26 mouse cellular contexts compared by ENCODE assay signal in the genomic region with DNA sequence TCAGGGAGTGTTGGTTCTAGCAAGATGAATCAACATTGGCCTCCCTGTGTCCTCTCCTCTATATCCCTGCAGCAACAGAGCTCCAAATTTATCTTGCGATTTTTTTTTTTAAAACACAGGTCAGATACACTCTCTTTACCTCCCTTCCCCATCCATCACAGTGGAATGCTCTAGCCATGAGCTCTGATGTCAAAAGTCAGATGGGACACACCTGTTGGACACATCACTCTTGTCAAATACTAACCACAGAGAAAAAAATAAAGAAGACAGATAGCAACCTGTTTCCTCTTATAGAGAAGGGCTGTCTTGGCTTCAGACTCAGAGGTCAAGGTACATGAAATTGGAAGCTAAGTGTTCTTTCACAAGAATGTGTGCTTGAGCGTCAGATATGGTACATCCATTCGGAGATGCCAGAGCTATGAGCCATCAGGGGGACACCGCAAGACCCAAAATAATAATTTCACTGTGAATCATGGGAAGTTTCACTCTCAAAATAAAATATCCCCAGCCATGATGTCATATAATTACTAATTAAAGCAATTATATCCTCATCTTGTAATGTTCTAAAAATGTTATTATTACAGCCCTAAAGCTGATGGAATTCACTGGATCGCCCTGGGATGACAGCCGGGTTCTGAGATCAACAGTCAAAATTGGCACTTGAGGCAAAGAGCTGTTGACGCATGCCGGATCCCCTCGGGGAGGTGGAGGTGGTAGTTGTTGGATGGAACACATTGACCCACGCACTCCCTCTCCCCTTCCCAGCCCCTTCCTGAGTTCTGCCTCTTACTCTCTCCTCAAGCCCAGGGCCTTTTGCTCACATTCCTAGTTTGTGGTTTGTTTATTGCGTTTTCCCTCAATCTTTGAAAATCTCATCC.
"Had no signal": no experiment of that assay in that cellular context is flagged by ENCODE, and none has a peak within 500 bp of the region (broad histone marks: within the 10 kb centered on the region; RNA-seq: fewer than 3 reads in every experiment).

No protein-coding gene starts in this region.

- H3K4me2 ChIP-seq: heart, embryonic 12.5 days; hindbrain, embryonic 12.5 days; hindbrain, embryonic 15.5 days; kidney, embryonic 15.5 days; limb, embryonic 13.5 days; limb, embryonic 15.5 days; liver, embryonic 12.5 days had no signal

- H3K9ac ChIP-seq: heart, embryonic 12.5 days; hindbrain, embryonic 12.5 days; hindbrain, embryonic 15.5 days; kidney, embryonic 15.5 days; limb, embryonic 13.5 days; limb, embryonic 15.5 days; liver, embryonic 12.5 days had no signal

- H3K36me3 ChIP-seq: heart, embryonic 10.5 days; heart, embryonic 12.5 days; hindbrain, embryonic 10.5 days; hindbrain, embryonic 12.5 days; hindbrain, embryonic 15.5 days; kidney, embryonic 15.5 days; limb, embryonic 13.5 days; limb, embryonic 15.5 days; liver, embryonic 12.5 days had no signal

- DNase-seq: gastrocnemius, adult 2 months; gastrocnemius, postnatal 10 days; gastrocnemius, postnatal 25 days; heart, adult 18-20 months; heart, postnatal 10 days; heart, postnatal 4 days; kidney, adult 11 months; kidney, adult 2 months; kidney, adult 9 months; kidney, postnatal 14 days; kidney, postnatal 36 days; layer of hippocampus, adult 9-11 months; layer of hippocampus, postnatal 36 days; left cerebral cortex, postnatal 4 days had no signal

- H3K27ac ChIP-seq: gastrocnemius, adult 2 months; heart, embryonic 10.5 days; hindbrain, embryonic 10.5 days; hindbrain, embryonic 12.5 days; hindbrain, embryonic 15.5 days; hindbrain, postnatal 0 days; kidney, embryonic 15.5 days; kidney, postnatal 0 days; limb, embryonic 13.5 days; limb, embryonic 15.5 days; liver, embryonic 12.5 days had no signal

- ATAC-seq: hindbrain, postnatal 0 days; intestine, embryonic 16.5 days; liver, embryonic 12.5 days had no signal

- H3K4me3 ChIP-seq: gastrocnemius, adult 2 months; heart, embryonic 10.5 days; heart, embryonic 12.5 days; hindbrain, embryonic 10.5 days; hindbrain, embryonic 12.5 days; hindbrain, embryonic 15.5 days; kidney, embryonic 15.5 days; limb, embryonic 13.5 days; limb, embryonic 15.5 days; liver, embryonic 12.5 days had no signal

- H3K4me1 ChIP-seq: hindbrain, embryonic 12.5 days; hindbrain, embryonic 15.5 days had no signal

- H3K27me3 ChIP-seq: heart, embryonic 12.5 days; hindbrain, embryonic 12.5 days; hindbrain, embryonic 15.5 days; limb, embryonic 15.5 days had no signal

- H3K9me3 ChIP-seq: heart, embryonic 10.5 days; heart, embryonic 12.5 days; hindbrain, embryonic 10.5 days; hindbrain, embryonic 12.5 days; hindbrain, embryonic 15.5 days; kidney, embryonic 15.5 days; limb, embryonic 13.5 days; limb, embryonic 15.5 days; liver, embryonic 12.5 days had no signal
